Mouse (Mus musculus) limb, embryonic 15.5 days (tissue): ENCODE results near the gene Syne1. TPM values are rescaled to one million over a fixed set of nuclear protein-coding genes. Genes with fewer than 3 reads are reported as not detected.

Source experiments
- ATAC-seq: fragments of 200-750 bp; cut with Nextera tagmentation; 2 replicates; pipeline ENCODE4 v1.8.0; 2017; ENCODE audit warnings: low read depth, moderate TSS enrichment; ENCODE audit not compliant: insufficient number of reproducible peaks, low FRiP score, low TSS enrichment
- H3K27ac ChIP-seq: fragments of 300-500 bp; sonication (generic); 2 replicates; pipeline ENCODE4 v1.5.1; 2015; ENCODE audit warnings: moderate library complexity, mild to moderate bottlenecking, inconsistent platforms
- H3K27me3 ChIP-seq: fragments of 300-500 bp; sonication (generic); 2 replicates; pipeline ENCODE4 v1.6.1; 2015; ENCODE audit warnings: inconsistent platforms
- H3K36me3 ChIP-seq: fragments of 300-500 bp; sonication (generic); 2 replicates; pipeline ENCODE4 v1.6.1; 2015; ENCODE audit warnings: inconsistent platforms
- H3K4me1 ChIP-seq: fragments of 300-500 bp; sonication (generic); 2 replicates; pipeline ENCODE4 v1.6.1; 2015; ENCODE audit warnings: inconsistent platforms
- H3K4me2 ChIP-seq: fragments of 300-500 bp; sonication (generic); 2 replicates; pipeline ENCODE4 v1.6.1; 2015; ENCODE audit warnings: mild to moderate bottlenecking, inconsistent platforms
- H3K4me3 ChIP-seq: fragments of 300-500 bp; sonication (generic); 2 replicates; pipeline ENCODE4 v1.5.1; 2015; ENCODE audit warnings: mild to moderate bottlenecking, inconsistent platforms
- H3K9ac ChIP-seq: fragments of 300-500 bp; sonication (generic); 2 replicates; pipeline ENCODE4 v1.6.1; 2015; ENCODE audit warnings: inconsistent platforms
- H3K9me3 ChIP-seq: fragments of 300-500 bp; sonication (generic); 2 replicates; pipeline ENCODE4 v1.6.1; 2016; ENCODE audit warnings: inconsistent platforms
- WGBS: fragments of 180-500 bp; shearing (Covaris S2); methylation state at CpG from one replicate; pipeline ENCODE4 v1.1.7; 2015; 5-methylcytosine and 5-hydroxymethylcytosine counted together
- polyA plus RNA-seq: library from polyadenylated mRNA; unstranded; fragments of >200 nt; fragmentation: Nextera tagmentation; extraction: Ambion mirVana; gene quantifications from 2 replicates; pipeline ENCODE4 v1.2.1, GENCODE M21; 2015

The Syne1 gene
- polyA plus RNA-seq, 1 experiment from 2014 or later: 7.6 TPM

DNA sequence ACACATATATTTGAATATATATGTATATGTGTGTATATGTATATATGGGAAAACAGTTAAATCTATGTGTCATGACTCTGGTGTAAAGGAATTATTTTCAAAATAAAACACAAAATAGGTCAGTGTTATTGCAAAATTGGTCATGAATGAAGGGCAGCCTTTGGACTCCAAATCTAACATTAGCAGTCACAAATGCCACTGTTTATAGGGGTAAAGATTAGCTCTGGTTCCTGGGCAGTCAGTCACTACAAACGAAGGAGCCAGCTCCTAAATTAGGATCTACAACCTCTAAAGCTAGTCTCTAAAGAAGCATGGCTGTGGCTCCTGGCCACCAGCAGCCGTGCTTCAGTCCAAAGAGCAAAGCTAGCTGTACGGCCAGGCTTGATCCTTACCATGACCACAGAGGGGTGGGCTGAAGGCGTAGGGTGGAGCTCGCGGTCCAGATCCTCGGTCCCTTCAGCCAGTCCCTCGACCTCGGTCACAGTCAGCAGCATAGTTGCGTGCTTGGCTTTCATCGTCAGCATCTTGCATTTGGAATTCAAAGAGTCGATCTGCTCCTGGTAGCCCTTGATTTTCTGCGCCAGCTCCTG, 357.1 kb downstream of the Syne1 start:
- H3K27me3 ChIP-seq: no peaks in the 10 kb centered on the region
- peak overlapping the region; percentile 76 for H3K27ac ChIP-seq
- no peaks in the 10 kb centered on the region for H3K9me3 ChIP-seq
- peak overlapping the region; percentile 43 for H3K4me3 ChIP-seq
- WGBS: 4% methylated on average over 13 of the region's 13 CpGs
- H3K4me2 ChIP-seq: peak overlapping the region; percentile 59
- peak; percentile 82 for ATAC-seq
- no peaks in the 10 kb centered on the region for H3K36me3 ChIP-seq
- peaks cover 7% of the 10 kb centered on the region; the same call in 1 of the 2 replicates for H3K4me1 ChIP-seq
- H3K9ac ChIP-seq: 0 out of 2 replicates have a peak overlapping the region, but pooled peaks have one; percentile 23

DNA sequence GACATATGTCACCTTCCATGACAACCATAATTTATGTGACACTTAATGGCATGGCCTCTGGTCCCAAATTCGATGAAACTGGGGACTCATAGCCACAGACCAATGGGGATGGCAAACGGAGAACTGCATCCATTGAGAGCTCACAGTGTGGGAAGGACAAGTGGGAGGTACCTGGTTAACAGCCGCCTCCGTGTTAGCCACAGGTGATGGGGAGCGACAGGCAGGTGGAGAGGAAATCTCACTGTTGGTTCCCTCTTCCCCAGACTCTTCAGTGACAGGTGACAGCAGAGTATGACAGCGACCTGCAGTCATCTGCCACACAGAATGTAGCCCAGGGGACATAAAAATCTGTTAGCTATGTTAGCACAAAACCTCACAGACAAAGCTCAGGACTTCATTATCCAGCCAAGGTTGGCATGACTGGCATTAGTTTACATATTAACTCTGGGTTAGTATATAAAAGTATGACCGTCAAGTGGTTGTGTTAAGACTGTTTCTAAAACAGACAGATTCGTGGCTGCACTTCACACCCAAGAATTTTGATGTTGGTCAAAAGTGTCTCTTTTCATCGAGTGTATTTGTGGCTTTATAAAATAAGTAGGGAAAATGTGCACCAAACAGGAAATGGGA, 358.3 kb downstream of the Syne1 start:
- Histone ChIP-seq H3K4me1 (peaks cover 7% of the 10 kb centered on the region; the same call in 1 of the 2 replicates), H3K27ac (no peak overlapping the region), H3K9me3 (no peaks in the 10 kb centered on the region), H3K9ac (no peak overlapping the region), H3K4me2 (no peak overlapping the region), H3K27me3 (no peaks in the 10 kb centered on the region), H3K4me3 (no peak overlapping the region), H3K36me3 (no peaks in the 10 kb centered on the region; the same call in 1 of the 2 replicates)
- ATAC-seq: no peak
- WGBS: 76% methylated on average over 9 of the region's 9 CpGs

DNA sequence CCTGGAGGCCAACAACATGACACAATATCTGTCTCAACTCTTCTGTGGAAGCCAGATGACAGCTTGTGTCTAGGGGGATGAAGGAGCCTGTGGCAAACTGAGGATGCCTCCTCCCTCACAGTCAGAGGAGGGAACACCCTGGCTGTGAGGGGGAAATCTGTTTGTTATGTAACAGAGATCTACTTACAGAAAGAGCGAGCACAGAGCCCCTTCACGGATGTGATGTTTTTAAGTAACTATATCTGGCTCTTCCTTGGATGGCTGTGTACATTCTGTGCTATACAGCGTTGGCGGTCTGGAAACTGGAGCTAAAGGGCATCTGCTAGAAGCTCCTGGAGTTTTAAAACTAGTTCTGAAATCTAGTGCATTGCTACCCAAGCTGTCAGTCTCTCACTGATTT, 360.5 kb downstream of the Syne1 start:
- WGBS: 71% methylated on average over 4 of the region's 4 CpGs

GRCm38 (mm10) chr10:5188890-5189289, 362.4 kb downstream of the Syne1 start:
- Histone ChIP-seq H3K27me3 (no peaks in the 10 kb centered on the region), H3K36me3 (peaks cover 15% of the 10 kb centered on the region; the same call in 1 of the 2 replicates), H3K9ac (no peak overlapping the region), H3K4me3 (no peak overlapping the region), H3K4me2 (no peak overlapping the region), H3K4me1 (no peaks in the 10 kb centered on the region), H3K27ac (no peak overlapping the region), H3K9me3 (no peaks in the 10 kb centered on the region)
- no peak for ATAC-seq

More for the DNA sequence above, 360.5 kb downstream of the Syne1 start:
- no peak overlapping the region for H3K9ac ChIP-seq
- no peak overlapping the region for H3K4me3 ChIP-seq
- ATAC-seq: no peak
- no peaks in the 10 kb centered on the region for H3K27me3 ChIP-seq
- H3K9me3 ChIP-seq: no peaks in the 10 kb centered on the region
- H3K4me2 ChIP-seq: no peak overlapping the region
- H3K36me3 ChIP-seq: peaks cover 3% of the 10 kb centered on the region; the same call in 1 of the 2 replicates
- H3K4me1 ChIP-seq: peaks cover 7% of the 10 kb centered on the region; the same call in 1 of the 2 replicates
- no peak overlapping the region for H3K27ac ChIP-seq

- Histone ChIP-seq H3K4me3 (no peak overlapping the region), H3K36me3 (peaks cover 25% of the 10 kb centered on the region; the same call in 1 of the 2 replicates), H3K9ac (no peak overlapping the region), H3K27me3 (no peaks in the 10 kb centered on the region), H3K27ac (no peak overlapping the region), H3K4me1 (no peaks in the 10 kb centered on the region), H3K9me3 (no peaks in the 10 kb centered on the region), H3K4me2 (no peak overlapping the region)
- no peak for ATAC-seq
- 76% methylated on average over 19 of the region's 19 CpGs for WGBS
Observed at GRCm38 (mm10) chr10:5185156-5186083, 365.9 kb downstream of the Syne1 start.

DNA sequence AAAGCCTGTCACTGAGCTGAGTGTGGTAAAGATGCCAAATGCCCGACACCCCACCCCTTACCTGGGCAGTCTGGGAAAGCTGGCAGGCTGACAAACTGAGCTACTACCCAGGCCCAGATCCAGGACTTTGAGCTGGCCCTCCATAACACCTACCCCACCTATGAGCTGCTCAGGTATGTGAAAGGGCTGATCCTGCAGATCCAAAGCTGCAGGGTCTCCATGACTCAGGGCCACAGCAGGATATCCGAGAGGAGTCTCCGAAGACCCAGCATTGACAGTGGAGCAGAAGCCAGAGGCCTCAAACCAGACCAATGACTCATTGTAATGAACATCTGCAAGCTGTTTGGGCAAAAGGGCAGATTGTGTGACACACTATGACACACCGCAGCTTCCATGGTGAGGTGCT, 369.5 kb downstream of the Syne1 start:
- ATAC-seq: no peak
- WGBS: 84% methylated on average over 4 of the region's 4 CpGs
- Histone ChIP-seq H3K4me1 (no peaks in the 10 kb centered on the region), H3K4me3 (no peak overlapping the region), H3K27ac (no peak overlapping the region), H3K27me3 (no peaks in the 10 kb centered on the region), H3K4me2 (no peak overlapping the region), H3K36me3 (peaks cover 21% of the 10 kb centered on the region; the same call in 1 of the 2 replicates), H3K9ac (no peak overlapping the region), H3K9me3 (no peaks in the 10 kb centered on the region)

- Histone ChIP-seq H3K36me3 (peaks cover 18% of the 10 kb centered on the region; the same call in 1 of the 2 replicates), H3K27me3 (no peaks in the 10 kb centered on the region), H3K4me1 (no peaks in the 10 kb centered on the region), H3K27ac (no peak overlapping the region), H3K4me2 (no peak overlapping the region), H3K4me3 (no peak overlapping the region), H3K9me3 (no peaks in the 10 kb centered on the region), H3K9ac (no peak overlapping the region)
- WGBS: 80% methylated on average over 3 of the region's 3 CpGs
- ATAC-seq: no peak
Observed at GRCm38 (mm10) chr10:5179891-5180290, 371.4 kb downstream of the Syne1 start.

DNA sequence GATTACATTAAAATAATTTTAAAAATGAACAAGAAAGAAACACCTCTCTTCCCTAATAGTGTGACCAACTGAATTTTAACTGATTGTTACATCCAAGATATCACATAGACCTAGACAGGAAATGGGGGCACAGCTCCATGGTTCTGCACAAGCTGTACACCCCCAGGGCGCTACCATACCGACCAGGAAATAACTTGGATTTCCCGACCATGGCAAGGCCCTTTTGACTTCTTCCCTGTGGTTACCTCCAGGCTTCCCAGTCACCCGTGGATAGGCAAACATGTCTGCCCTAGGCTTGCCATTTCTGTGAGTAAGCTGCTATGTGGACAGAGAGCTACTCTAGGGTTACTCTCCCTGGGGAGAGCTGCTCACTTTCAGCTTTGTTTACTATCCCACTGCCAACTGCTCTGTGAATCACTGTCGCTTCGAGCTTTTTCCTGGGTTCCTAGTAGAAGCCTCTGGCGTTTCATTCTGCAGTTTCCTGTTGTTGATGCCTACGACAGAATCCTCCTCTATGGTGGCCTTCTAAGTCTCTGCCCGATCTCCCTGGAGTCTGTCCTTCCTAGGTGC, 373.8 kb downstream of the Syne1 start:
- 63% methylated on average over 9 of the region's 9 CpGs for WGBS
- Histone ChIP-seq H3K9me3 (no peaks in the 10 kb centered on the region), H3K4me2 (no peak overlapping the region), H3K36me3 (no peaks in the 10 kb centered on the region), H3K4me3 (no peak overlapping the region), H3K27me3 (no peaks in the 10 kb centered on the region), H3K9ac (no peak overlapping the region), H3K4me1 (no peaks in the 10 kb centered on the region), H3K27ac (no peak overlapping the region)
- ATAC-seq: no peak

GRCm38 (mm10) chr10:5176371-5176770, 374.9 kb downstream of the Syne1 start:
- no peak for ATAC-seq
- WGBS: 71% methylated on average over 2 of the region's 2 CpGs
- H3K9me3 ChIP-seq: no peaks in the 10 kb centered on the region
- H3K27me3 ChIP-seq: no peaks in the 10 kb centered on the region
- H3K4me3 ChIP-seq: no peak overlapping the region
- H3K4me1 ChIP-seq: no peaks in the 10 kb centered on the region
- no peak overlapping the region for H3K4me2 ChIP-seq
- H3K9ac ChIP-seq: no peak overlapping the region
- H3K36me3 ChIP-seq: no peaks in the 10 kb centered on the region
- no peak overlapping the region for H3K27ac ChIP-seq

DNA sequence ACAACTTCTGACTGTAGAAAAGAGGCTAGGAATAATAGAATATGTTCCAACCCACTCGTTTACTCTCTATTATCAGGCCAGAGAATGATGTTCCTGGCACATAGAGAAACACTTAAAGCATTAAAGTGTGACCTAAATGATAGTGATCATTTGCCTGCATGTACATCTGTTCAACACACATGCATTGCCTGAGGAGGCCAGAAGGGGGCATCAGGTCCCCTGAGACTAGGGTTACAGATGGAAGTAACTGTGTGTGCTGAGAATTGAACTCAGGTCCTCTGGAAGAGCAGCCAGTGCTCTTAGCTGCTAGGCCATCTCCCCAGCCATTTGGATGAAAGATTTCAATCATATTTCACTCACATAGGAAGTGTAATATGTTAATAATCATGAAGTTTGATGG, 380.9 kb downstream of the Syne1 start:
- Histone ChIP-seq H3K4me1 (no peaks in the 10 kb centered on the region), H3K4me2 (no peak overlapping the region), H3K9me3 (no peaks in the 10 kb centered on the region), H3K4me3 (no peak overlapping the region), H3K27ac (no peak overlapping the region), H3K27me3 (no peaks in the 10 kb centered on the region), H3K36me3 (peaks cover 15% of the 10 kb centered on the region; the same call in 1 of the 2 replicates), H3K9ac (no peak overlapping the region)
- ATAC-seq: no peak
- 63% methylated on average over 1 of the region's 1 CpGs for WGBS

GRCm38 (mm10) chr10:5167481-5167880, 383.8 kb downstream of the Syne1 start:
- ATAC-seq: no peak
- Histone ChIP-seq H3K36me3 (peaks cover 15% of the 10 kb centered on the region; the same call in 1 of the 2 replicates), H3K9ac (no peak overlapping the region), H3K9me3 (no peaks in the 10 kb centered on the region), H3K27me3 (no peaks in the 10 kb centered on the region), H3K4me1 (no peaks in the 10 kb centered on the region), H3K4me2 (no peak overlapping the region), H3K4me3 (no peak overlapping the region), H3K27ac (no peak overlapping the region)
- 80% methylated on average over 3 of the region's 3 CpGs for WGBS
